Mouse (Mus musculus) embryonic facial prominence, embryonic 10.5 days (tissue): ENCODE measurements around the gene Scn3b. TPM values are rescaled to one million over a fixed set of nuclear protein-coding genes. Genes with fewer than 3 reads are reported as not detected.

Experiments used
- DNase-seq: peaks from one replicate; pipeline ENCODE4 v3.0.0-alpha.2; 2017; ENCODE audit warnings: low spot score
- H3K27ac ChIP-seq: fragments of 300-500 bp; sonication (generic); replicated peaks from 2 replicates; pipeline ENCODE4 v1.5.1; 2016; ENCODE audit warnings: mild to moderate bottlenecking
- H3K27me3 ChIP-seq: fragments of 300-500 bp; sonication (generic); replicated peaks from 2 replicates; pipeline ENCODE4 v1.6.1; 2016; ENCODE audit warnings: low read depth, mild to moderate bottlenecking; ENCODE audit not compliant: poor library complexity, severe bottlenecking
- H3K36me3 ChIP-seq: fragments of 300-500 bp; sonication (generic); replicated peaks from 2 replicates; pipeline ENCODE4 v1.6.1; 2016; ENCODE audit warnings: mild to moderate bottlenecking, moderate library complexity
- H3K4me1 ChIP-seq: fragments of 300-500 bp; sonication (generic); 2 replicates; pipeline ENCODE4 v1.6.1; 2016
- H3K4me3 ChIP-seq: fragments of 300-500 bp; sonication (generic); 2 replicates; pipeline ENCODE4 v1.5.1; 2016; ENCODE audit warnings: mild to moderate bottlenecking, moderate library complexity
- H3K9me3 ChIP-seq: fragments of 300-500 bp; sonication (generic); 2 replicates; pipeline ENCODE4 v1.6.1; 2016; ENCODE audit warnings: mild to moderate bottlenecking
- WGBS: fragments of 180-500 bp; shearing (Covaris S2); methylation state at CpG from one replicate; pipeline ENCODE4 v1.1.7; 2016; 5-methylcytosine and 5-hydroxymethylcytosine counted together
- polyA plus RNA-seq: library from polyadenylated mRNA; unstranded; fragments of >200 nt; fragmentation: Nextera tagmentation; extraction: Ambion mirVana; gene quantifications from 2 replicates; pipeline ENCODE4 v1.2.1, GENCODE M21; 2016

Scn3b gene
- polyA plus RNA-seq, 1 experiment from 2014 or later = 2.2 TPM

GRCm38 (mm10) chr9:40241951-40242888 is 26.8 kb upstream of the Scn3b start:
- Histone ChIP-seq H3K4me1 (peaks cover 14% of the 10 kb centered on the region), H3K36me3 (no peaks in the 10 kb centered on the region), H3K4me3 (peak overlapping the region; percentile 58), H3K27me3 (peaks cover 29% of the 10 kb centered on the region), H3K27ac (peak overlapping the region; percentile 42; the same call in 1 of the 2 replicates), H3K9me3 (no peaks in the 10 kb centered on the region)
- WGBS = 53% methylated on average over 13 of the region's 13 CpGs
- peak; percentile 14 for DNase-seq

- Histone ChIP-seq H3K27me3 (peaks cover 11% of the 10 kb centered on the region), H3K27ac (no peak overlapping the region), H3K4me1 (peaks cover 14% of the 10 kb centered on the region), H3K4me3 (no peak overlapping the region), H3K36me3 (no peaks in the 10 kb centered on the region), H3K9me3 (no peaks in the 10 kb centered on the region)
- no peak for DNase-seq
- 78% methylated on average over 9 of the region's 9 CpGs for WGBS
Measured at GRCm38 (mm10) chr9:40245466-40245865, 23.6 kb upstream of the Scn3b start.

- Histone ChIP-seq H3K4me3 (no peak overlapping the region), H3K9me3 (no peaks in the 10 kb centered on the region), H3K27me3 (peaks cover 5% of the 10 kb centered on the region), H3K36me3 (no peaks in the 10 kb centered on the region), H3K27ac (no peak overlapping the region), H3K4me1 (peaks cover 12% of the 10 kb centered on the region)
- 89% methylated on average over 7 of the region's 7 CpGs for WGBS
- DNase-seq = no peak
Measured at GRCm38 (mm10) chr9:40245974-40246665, 22.9 kb upstream of the Scn3b start.

- Histone ChIP-seq H3K36me3 (no peaks in the 10 kb centered on the region), H3K27ac (no peak overlapping the region), H3K4me3 (no peak overlapping the region), H3K27me3 (no peaks in the 10 kb centered on the region), H3K4me1 (peaks cover 7% of the 10 kb centered on the region), H3K9me3 (no peaks in the 10 kb centered on the region)
- DNase-seq = no peak
- 84% methylated on average over 6 of the region's 6 CpGs for WGBS
Measured at GRCm38 (mm10) chr9:40246702-40247101, 22.3 kb upstream of the Scn3b start.

DNA sequence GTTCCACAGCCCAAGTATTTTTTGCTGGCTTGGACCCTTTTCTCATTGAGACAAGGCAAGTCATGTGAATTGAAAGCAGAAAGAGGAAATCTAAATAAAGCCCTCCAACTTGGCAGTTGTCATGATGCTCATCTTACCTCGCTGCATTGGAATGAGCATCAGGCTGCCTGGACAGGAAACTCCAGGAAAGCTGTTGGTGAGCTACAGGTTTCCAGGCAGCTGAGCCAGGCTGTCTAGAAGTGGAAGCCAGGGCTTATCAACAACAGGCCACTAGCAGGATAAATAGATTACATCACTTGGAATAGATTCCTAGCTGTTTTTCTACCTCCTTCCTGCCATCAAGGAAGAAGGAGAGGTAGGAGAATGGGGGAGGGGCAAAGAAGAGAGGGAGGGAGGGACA is 19.9 kb upstream of the Scn3b start:
- Histone ChIP-seq H3K27ac (no peak overlapping the region), H3K36me3 (no peaks in the 10 kb centered on the region), H3K27me3 (no peaks in the 10 kb centered on the region), H3K4me1 (no peaks in the 10 kb centered on the region), H3K9me3 (no peaks in the 10 kb centered on the region), H3K4me3 (no peak overlapping the region)
- WGBS = 72% methylated on average over 1 of the region's 1 CpGs
- DNase-seq = no peak

DNA sequence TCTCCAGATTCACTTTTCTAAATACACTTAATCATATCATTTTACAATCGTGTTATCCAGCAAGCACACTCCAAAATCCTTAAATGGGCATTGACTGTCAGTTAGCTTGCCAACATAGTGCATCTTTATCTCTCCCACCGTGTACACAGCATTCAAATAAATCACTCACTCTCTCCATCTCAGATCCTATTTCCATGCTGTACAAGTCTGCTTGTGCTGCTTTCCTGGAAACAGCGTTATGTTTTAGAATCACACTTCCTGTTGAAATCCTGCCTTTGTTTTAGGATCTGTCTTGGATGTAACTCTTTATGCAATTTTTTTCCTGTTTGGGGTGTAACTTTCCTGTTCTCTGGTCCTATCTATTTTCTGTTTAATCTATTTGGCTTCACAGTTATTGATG is 16.6 kb upstream of the Scn3b start:
- Histone ChIP-seq H3K36me3 (no peaks in the 10 kb centered on the region), H3K4me1 (no peaks in the 10 kb centered on the region), H3K4me3 (no peak overlapping the region), H3K27ac (no peak overlapping the region), H3K27me3 (no peaks in the 10 kb centered on the region), H3K9me3 (no peaks in the 10 kb centered on the region)
- WGBS = 82% methylated on average over 3 of the region's 3 CpGs
- DNase-seq = no peak

DNA sequence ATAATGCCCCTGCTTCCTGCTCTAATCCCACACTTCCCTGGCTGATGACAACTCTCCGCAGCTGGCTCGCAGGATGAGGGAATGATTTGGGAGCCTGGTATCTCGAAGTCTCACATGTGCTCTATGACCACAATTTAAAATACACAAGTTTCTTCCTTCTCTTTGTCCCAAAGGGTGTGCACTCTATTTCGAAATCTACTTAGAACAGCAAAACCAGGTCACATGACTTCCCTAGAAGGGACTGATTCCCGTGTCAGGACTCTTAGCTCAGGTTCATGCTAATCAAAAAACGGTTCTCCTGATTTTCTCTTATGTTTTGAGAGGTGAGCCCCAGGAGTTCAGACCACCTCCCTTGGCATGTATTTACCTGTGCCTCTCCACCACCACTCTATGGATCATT is 5.1 kb upstream of the Scn3b start:
- Histone ChIP-seq H3K4me3 (no peak overlapping the region), H3K27ac (no peak overlapping the region), H3K4me1 (peaks cover 11% of the 10 kb centered on the region), H3K9me3 (no peaks in the 10 kb centered on the region), H3K36me3 (no peaks in the 10 kb centered on the region), H3K27me3 (peaks cover 22% of the 10 kb centered on the region)
- DNase-seq = no peak
- 74% methylated on average over 6 of the region's 6 CpGs for WGBS

GRCm38 (mm10) chr9:40268040-40268747 is 823 bp upstream of the Scn3b start:
- Histone ChIP-seq H3K9me3 (no peaks in the 10 kb centered on the region), H3K27me3 (peaks cover 35% of the 10 kb centered on the region), H3K27ac (no peak overlapping the region), H3K36me3 (no peaks in the 10 kb centered on the region), H3K4me3 (peak overlapping the region; percentile 55; the same call in 1 of the 2 replicates), H3K4me1 (peaks cover 20% of the 10 kb centered on the region)
- peak; percentile 9 for DNase-seq
- 17% methylated on average over 21 of the region's 21 CpGs for WGBS

DNA sequence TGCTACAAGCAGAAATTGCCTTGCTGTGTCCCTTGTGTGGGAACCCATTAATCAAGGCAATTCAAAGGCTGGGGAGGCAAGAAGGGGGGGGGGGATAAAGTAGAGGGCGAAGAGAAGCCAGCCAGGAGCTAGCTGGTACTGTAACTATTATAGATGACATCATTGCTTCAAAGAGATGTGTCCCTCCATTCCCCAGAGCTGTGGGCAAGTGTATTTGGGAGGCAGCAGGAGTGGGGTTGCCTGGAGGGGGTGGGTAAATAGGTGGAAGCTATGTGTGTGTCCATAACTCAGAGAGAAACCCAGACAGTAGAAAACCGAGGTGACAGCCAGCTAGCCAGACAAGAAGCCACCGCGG is 292 bp upstream of the Scn3b start:
- Histone ChIP-seq H3K27me3 (peaks cover 35% of the 10 kb centered on the region), H3K36me3 (no peaks in the 10 kb centered on the region), H3K4me1 (peaks cover 20% of the 10 kb centered on the region), H3K4me3 (peak overlapping the region; percentile 55), H3K27ac (no peak overlapping the region), H3K9me3 (no peaks in the 10 kb centered on the region)
- DNase-seq = no peak
- 6% methylated on average over 4 of the region's 4 CpGs for WGBS

GRCm38 (mm10) chr9:40269880-40270279 is 863 bp downstream of the Scn3b start:
- Histone ChIP-seq H3K36me3 (no peaks in the 10 kb centered on the region), H3K27ac (no peak overlapping the region), H3K27me3 (peaks cover 35% of the 10 kb centered on the region), H3K4me1 (peaks cover 20% of the 10 kb centered on the region), H3K9me3 (no peaks in the 10 kb centered on the region), H3K4me3 (peak overlapping the region; percentile 55; the same call in 1 of the 2 replicates)
- 27% methylated on average over 8 of the region's 8 CpGs for WGBS
- DNase-seq = no peak

DNA sequence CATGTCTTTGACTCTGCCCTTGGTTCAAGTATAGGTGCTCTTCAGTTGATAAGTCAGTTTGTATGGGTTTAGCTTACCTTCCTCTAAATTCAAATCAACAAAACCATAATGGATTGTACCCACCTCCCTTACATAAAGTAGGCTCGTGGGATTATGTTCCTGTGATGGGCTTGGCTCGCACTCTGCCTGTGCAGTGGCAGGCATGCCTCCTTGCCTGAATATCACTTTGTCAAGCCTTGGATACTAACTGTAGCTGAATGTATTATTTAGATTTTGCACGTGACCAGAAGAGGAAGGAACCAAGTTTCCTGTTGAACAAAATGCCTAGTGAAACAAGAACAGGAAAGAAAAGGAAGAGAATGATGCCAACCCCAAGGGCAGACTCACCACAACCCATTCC is 2.1 kb downstream of the Scn3b start:
- no peak overlapping the region for H3K27ac ChIP-seq
- no peak for DNase-seq
- H3K36me3 ChIP-seq = no peaks in the 10 kb centered on the region
- peaks cover 35% of the 10 kb centered on the region for H3K27me3 ChIP-seq
- H3K9me3 ChIP-seq = no peaks in the 10 kb centered on the region
- WGBS = 78% methylated on average over 3 of the region's 3 CpGs
- H3K4me3 ChIP-seq = no peak overlapping the region
- H3K4me1 ChIP-seq = peaks cover 20% of the 10 kb centered on the region

DNA sequence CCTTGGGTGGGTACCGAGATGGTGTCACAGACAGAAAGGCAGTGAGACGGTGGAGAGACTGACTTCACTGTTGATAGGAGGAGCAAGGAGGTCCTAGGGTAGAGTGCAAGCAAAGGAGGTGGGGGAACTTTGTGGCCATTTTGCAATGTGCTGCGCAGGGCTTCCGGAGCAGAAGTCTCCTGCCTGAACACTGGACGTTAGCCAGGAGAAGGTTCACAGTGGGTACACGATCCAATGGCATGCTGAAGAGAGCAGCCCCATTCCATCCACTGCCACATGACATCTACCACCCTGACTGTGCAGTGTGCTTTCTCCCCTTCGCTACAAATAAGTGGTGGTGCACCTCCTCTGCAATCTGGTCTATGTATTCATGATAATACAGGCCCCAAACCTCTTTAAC is 3.8 kb downstream of the Scn3b start:
- 88% methylated on average over 7 of the region's 7 CpGs for WGBS
- peaks cover 24% of the 10 kb centered on the region for H3K27me3 ChIP-seq
- no peak overlapping the region for H3K27ac ChIP-seq
- DNase-seq = no peak
- no peak overlapping the region for H3K4me3 ChIP-seq
- H3K9me3 ChIP-seq = no peaks in the 10 kb centered on the region
- peaks cover 20% of the 10 kb centered on the region for H3K4me1 ChIP-seq
- H3K36me3 ChIP-seq = no peaks in the 10 kb centered on the region
